Mouse (Mus musculus): ENCODE data around the gene Skap2.

DNA sequence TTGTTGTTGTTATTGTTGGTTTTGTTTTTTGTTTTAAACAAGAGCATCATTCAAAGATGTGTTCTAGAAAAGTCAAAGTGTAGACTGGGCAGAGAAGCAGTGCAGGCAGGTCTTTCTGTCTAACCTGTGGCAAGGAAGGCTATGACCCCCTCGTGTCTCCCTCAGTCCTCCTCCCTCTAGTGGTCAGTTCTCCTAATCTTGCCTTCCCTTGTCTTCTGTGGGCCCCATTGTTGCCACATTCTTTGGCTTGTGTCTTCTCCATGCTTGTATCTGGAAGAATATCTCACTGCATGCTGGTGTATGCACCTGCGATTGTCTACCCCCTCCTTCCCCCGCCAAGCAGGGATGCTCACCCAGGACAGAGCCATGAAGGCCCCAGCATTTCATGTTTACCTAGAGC, 174.2 kb downstream of the Skap2 start:
- TF ChIP-seq POLR2A (IDR thresholded peaks at IDR 0.05; ENCODE audit: insufficient read length, low read depth) (no peak), CEBPB (IDR thresholded peaks at IDR 0.05; ENCODE audit: insufficient read depth, poor library complexity, severe bottlenecking) (no peak), SRF (IDR thresholded peaks at IDR 0.05; ENCODE audit: control insufficient read depth, insufficient read length, low read depth) (no peak), MYOD1 (IDR thresholded peaks at IDR 0.05; ENCODE audit: control insufficient read depth in 1 of 3, insufficient read length in 2 of 3, low read depth in 2 of 3) (no peak), REST (IDR thresholded peaks at IDR 0.05; ENCODE audit: insufficient read depth, insufficient read length) (no peak), E2F4 (IDR thresholded peaks at IDR 0.05; ENCODE audit: insufficient read depth) (no peak), TCF12 (IDR thresholded peaks at IDR 0.05; ENCODE audit: insufficient read depth, poor library complexity, severe bottlenecking) (no peak), POLR2AphosphoS2 (IDR thresholded peaks at IDR 0.05; ENCODE audit: insufficient read length, low read depth) (no peak), MAX (IDR thresholded peaks at IDR 0.05; ENCODE audit: low read depth) (no peak)

Measured in myocyte (in vitro differentiated cells).